Mouse (Mus musculus) cerebellum, adult (tissue): ENCODE results near the gene Mrps18a.

Experiments used
- ATAC-seq: cut with Nextera tagmentation; 2 replicates; pipeline ENCODE4 v1.9.2; 2017; ENCODE audit warnings: mild to moderate bottlenecking, moderate library complexity, mixed read lengths; ENCODE audit not compliant: insufficient number of reproducible peaks, low FRiP score, low TSS enrichment

Gene Mrps18a

GRCm38 (mm10) chr17:46168768-46169167 lies 58.0 kb downstream of the Mrps18a start:
- ATAC-seq: no peak

GRCm38 (mm10) chr17:46170538-46170937 lies 59.8 kb downstream of the Mrps18a start:
- ATAC-seq: no peak
